Mouse (Mus musculus): ENCODE measurements around the gene Gzmk. TPM values are rescaled to one million over a fixed set of nuclear protein-coding genes. Genes with fewer than 3 reads are reported as not detected.

The Gzmk gene
- polyA plus RNA-seq, 1 experiment from 2014 or later: not detected

DNA sequence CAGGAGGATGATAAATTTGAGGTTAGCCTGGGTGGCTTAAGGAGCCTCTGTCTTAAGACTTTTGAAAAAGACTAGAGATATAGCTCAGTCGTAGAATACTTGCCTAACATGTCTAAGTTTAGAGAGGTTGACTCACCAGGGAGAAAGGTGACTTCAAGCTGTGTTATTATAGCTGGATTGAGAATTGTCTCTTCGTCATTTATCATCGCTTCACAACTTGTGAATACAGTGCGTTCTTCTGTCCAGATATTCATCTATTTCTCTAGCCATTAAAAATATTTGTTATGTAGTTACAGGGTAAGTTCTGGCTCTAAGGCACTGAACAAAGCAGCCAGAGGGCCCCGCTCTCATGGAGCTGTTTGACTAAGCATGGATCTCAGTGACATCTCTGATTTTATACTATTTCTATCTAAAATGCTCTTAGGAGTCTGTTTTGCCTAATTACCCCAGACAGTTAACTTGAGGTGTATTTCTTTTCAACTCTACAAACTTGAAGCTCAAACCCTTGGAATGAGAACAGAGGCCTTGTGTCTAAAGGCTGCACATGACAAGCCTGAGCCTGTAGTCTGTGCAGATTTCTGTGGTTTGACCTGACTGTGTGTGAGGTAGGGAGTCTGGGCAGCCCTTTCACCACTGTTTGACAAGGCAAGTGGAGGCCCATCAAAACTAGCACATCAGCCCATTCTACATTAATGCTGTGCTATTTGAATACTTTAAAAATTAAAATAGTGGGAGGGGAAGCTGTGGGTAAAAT, 61.3 kb downstream of the Gzmk start:
- 83% methylated on average over 5 of the region's 5 CpGs for WGBS
- no peak overlapping the region for H3K4me3 ChIP-seq
- no peak overlapping the region for H3K9ac ChIP-seq
- H3K36me3 ChIP-seq: no peaks in the 10 kb centered on the region
- H3K27ac ChIP-seq (replicated peaks): no peak overlapping the region
- H3K4me2 ChIP-seq: no peak overlapping the region
- no peaks in the 10 kb centered on the region for H3K4me1 ChIP-seq
- no peaks in the 10 kb centered on the region for H3K9me3 ChIP-seq
- H3K27me3 ChIP-seq (replicated peaks): no peaks in the 10 kb centered on the region
- ATAC-seq (ENCODE audit: extremely low read depth, insufficient number of reproducible peaks, low FRiP score, low TSS enrichment): no peak

DNA sequence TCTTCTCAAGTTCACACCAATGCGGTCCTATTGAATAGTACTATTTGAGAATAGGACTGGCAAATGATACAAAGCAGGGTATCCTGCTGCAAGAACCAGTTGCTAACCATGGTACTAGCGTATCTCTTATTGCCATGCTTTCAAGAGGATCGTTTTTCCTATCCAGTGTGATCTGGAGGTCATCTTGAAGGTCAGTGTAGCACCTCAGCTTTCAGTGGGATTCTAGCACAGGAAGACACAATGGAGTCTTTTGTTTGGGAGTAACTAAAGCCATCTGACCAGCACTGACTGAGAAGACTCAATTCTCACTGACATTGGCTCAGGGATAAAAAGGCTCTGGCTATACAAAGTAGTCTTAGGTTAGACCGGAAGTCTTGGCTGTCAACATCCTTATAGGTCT, 74.2 kb downstream of the Gzmk start:
- no peak overlapping the region for H3K4me3 ChIP-seq
- H3K27me3 ChIP-seq (replicated peaks): no peaks in the 10 kb centered on the region
- no peak overlapping the region for H3K4me2 ChIP-seq
- H3K36me3 ChIP-seq: no peaks in the 10 kb centered on the region
- ATAC-seq (ENCODE audit: extremely low read depth, insufficient number of reproducible peaks, low FRiP score, low TSS enrichment): no peak
- no peak overlapping the region for H3K9ac ChIP-seq
- 79% methylated on average over 4 of the region's 4 CpGs for WGBS
- no peaks in the 10 kb centered on the region for H3K9me3 ChIP-seq
- no peak overlapping the region for H3K27ac ChIP-seq (replicated peaks)
- H3K4me1 ChIP-seq: no peaks in the 10 kb centered on the region

DNA sequence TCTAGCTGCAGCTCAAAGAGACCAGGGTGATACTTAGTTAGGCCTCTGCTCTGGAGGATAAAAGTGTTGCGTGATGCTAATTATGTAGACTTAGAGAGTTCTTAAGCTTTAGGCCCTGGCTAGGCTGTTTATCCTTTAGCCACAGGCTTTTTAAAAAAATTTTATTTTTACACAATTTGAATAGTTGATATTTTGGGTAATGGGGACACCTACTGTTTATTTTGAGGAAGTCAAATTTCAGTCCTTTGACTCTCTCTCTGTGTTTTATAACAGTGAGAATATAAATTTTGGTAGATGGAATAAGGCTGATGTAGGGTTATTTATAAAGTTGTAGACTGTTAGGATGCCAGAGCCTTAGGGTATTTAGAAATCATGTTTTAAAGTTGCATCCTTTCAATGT, 86.1 kb downstream of the Gzmk start:
- 81% methylated on average over 1 of the region's 1 CpGs for WGBS
- Histone ChIP-seq H3K4me1 (no peaks in the 10 kb centered on the region), H3K9ac (no peak overlapping the region), H3K4me2 (no peak overlapping the region), H3K4me3 (no peak overlapping the region), H3K36me3 (no peaks in the 10 kb centered on the region), H3K27ac (replicated peaks) (no peak overlapping the region), H3K27me3 (replicated peaks) (no peaks in the 10 kb centered on the region), H3K9me3 (no peaks in the 10 kb centered on the region)
- no peak for ATAC-seq (ENCODE audit: extremely low read depth, insufficient number of reproducible peaks, low FRiP score, low TSS enrichment)

DNA sequence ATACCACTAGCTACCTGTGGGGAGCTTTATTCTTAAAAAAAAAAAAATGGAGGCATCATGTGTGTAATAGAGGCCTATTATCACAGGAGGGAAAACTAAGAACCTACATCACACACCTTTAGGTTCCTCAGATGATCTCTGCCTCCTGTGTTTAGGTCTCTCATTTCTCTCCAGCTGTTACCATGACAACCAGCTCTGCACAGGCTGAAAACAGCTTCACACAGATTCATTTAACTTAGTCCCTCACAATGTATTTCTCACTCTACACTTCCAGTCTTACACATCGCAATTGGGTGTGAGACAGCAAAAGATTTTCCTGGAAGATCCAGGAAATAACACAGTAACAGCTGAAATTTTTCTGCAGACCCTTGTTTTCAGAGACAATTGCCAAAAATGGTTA, 95.7 kb downstream of the Gzmk start:
- 83% methylated on average over 1 of the region's 1 CpGs for WGBS
- no peak for ATAC-seq (ENCODE audit: extremely low read depth, insufficient number of reproducible peaks, low FRiP score, low TSS enrichment)

More for the DNA sequence above, 95.7 kb downstream of the Gzmk start:
- Histone ChIP-seq H3K4me1 (no peaks in the 10 kb centered on the region), H3K9me3 (no peaks in the 10 kb centered on the region), H3K27ac (replicated peaks) (no peak overlapping the region), H3K9ac (no peak overlapping the region), H3K27me3 (replicated peaks) (no peaks in the 10 kb centered on the region), H3K4me2 (no peak overlapping the region), H3K36me3 (no peaks in the 10 kb centered on the region), H3K4me3 (no peak overlapping the region)

Other genes starting within 250 kb of the Gzmk start
- gene Ccno, start 238.1 kb downstream of the Gzmk start, polyA plus RNA-seq (2015; fragmentation: Nextera tagmentation; extraction: Ambion mirVana): 0.20 and 0.24 TPM in 2 replicates
- gene Mcidas, start 232.1 kb downstream of the Gzmk start, polyA plus RNA-seq (2015; fragmentation: Nextera tagmentation; extraction: Ambion mirVana): not detected in 2 replicates
- not detected in 2 replicates for gene Cdc20b, start 190.8 kb downstream of the Gzmk start, polyA plus RNA-seq (2015; fragmentation: Nextera tagmentation; extraction: Ambion mirVana)
- gene Gpx8, start 179.5 kb downstream of the Gzmk start, polyA plus RNA-seq (2015; fragmentation: Nextera tagmentation; extraction: Ambion mirVana): 134 and 143 TPM in 2 replicates
- gene Gzma, start 124.9 kb downstream of the Gzmk start, polyA plus RNA-seq (2015; fragmentation: Nextera tagmentation; extraction: Ambion mirVana): 0.62 and 4.2 TPM in 2 replicates
- gene Esm1, start 16.2 kb downstream of the Gzmk start, polyA plus RNA-seq (2015; fragmentation: Nextera tagmentation; extraction: Ambion mirVana): 1.4 and 1.5 TPM in 2 replicates
- 2.9 and 3.1 TPM in 2 replicates for gene BC067074, start 67.3 kb upstream of the Gzmk start, polyA plus RNA-seq (2015; fragmentation: Nextera tagmentation; extraction: Ambion mirVana)

All from heart, embryonic 13.5 days (tissue).